Mouse (Mus musculus) adrenal gland, postnatal 10 days (tissue): ENCODE data around the gene Camta2. TPM values are rescaled to one million over a fixed set of nuclear protein-coding genes. Genes with fewer than 3 reads are reported as not detected.

Experiments used
- microRNA-seq: library from miRNA; unstranded; fragments of <30 nt; microRNA quantifications from one replicate; pipeline ENCODE4 v1.2.0, GENCODE M21; 2021
- total RNA-seq, 2 experiments: library from RNA; stranded (reverse); gene quantifications; 2 replicates each; pipeline ENCODE4 v1.2.3; 2021

Camta2 gene
- total RNA-seq, 2 experiments from 2014 or later: 34.3 to 43.8 TPM

Small RNA genes lying within 50 kb of the gene (microRNA-seq; reads per million reads assigned to microRNA genes)
- gene Mir6925: not detected

Other genes with a start within 250 kb of the Camta2 start
- gene Med11, start 236.2 kb downstream of the Camta2 start, total RNA-seq: 10 to 100 TPM; 16.1 to 18.5 TPM
- gene Zmynd15, start 228.7 kb downstream of the Camta2 start, total RNA-seq: 1 to 10 TPM in 1 of 2 experiments, under 1 TPM in 1; 0.93 to 1.8 TPM
- gene Cxcl16, start 228.1 kb downstream of the Camta2 start, total RNA-seq: 1 to 10 TPM; 4.2 to 5.8 TPM
- under 1 TPM; 0.55 to 0.84 TPM for gene Tm4sf5, start 182.9 kb downstream of the Camta2 start, total RNA-seq
- under 1 TPM; 0.42 to 0.48 TPM for gene Vmo1, start 173.5 kb downstream of the Camta2 start, total RNA-seq
- 1 to 10 TPM; 4.9 to 9.8 TPM for gene Gltpd2, start 168.9 kb downstream of the Camta2 start, total RNA-seq
- 100 to 1,000 TPM; 276 to 295 TPM for gene Psmb6, start 162.7 kb downstream of the Camta2 start, total RNA-seq
- not detected for gene Gm40193, start 155.2 kb downstream of the Camta2 start, total RNA-seq
- 10 to 100 TPM in 1 of 2 experiments, 1 to 10 TPM in 1; 9.7 to 13.6 TPM for gene Pld2, start 148.0 kb downstream of the Camta2 start, total RNA-seq
- 10 to 100 TPM; 49.0 to 55.8 TPM for gene Mink1, start 125.2 kb downstream of the Camta2 start, total RNA-seq
- gene 4930544D05Rik, start 72.3 kb downstream of the Camta2 start, total RNA-seq: not detected
- gene Chrne, start 68.9 kb downstream of the Camta2 start, total RNA-seq: 1 to 10 TPM in 1 of 2 experiments, not detected in 1; 1.6 TPM
- under 1 TPM; 0.30 TPM for gene Gp1ba, start 49.0 kb downstream of the Camta2 start, total RNA-seq
- gene Rnf167, start 40.9 kb downstream of the Camta2 start, total RNA-seq: 10 to 100 TPM; 73.9 to 86.6 TPM
- gene Slc25a11, start 40.6 kb downstream of the Camta2 start, total RNA-seq: 100 to 1,000 TPM; 180 to 220 TPM
- 100 to 1,000 TPM; 677 to 708 TPM for gene Pfn1, start 33.5 kb downstream of the Camta2 start, total RNA-seq
- gene Eno3, start 30.9 kb downstream of the Camta2 start, total RNA-seq: 100 to 1,000 TPM in 1 of 2 experiments, 10 to 100 TPM in 1; 89.5 to 224 TPM
- gene Spag7, start 18.7 kb downstream of the Camta2 start, total RNA-seq: 10 to 100 TPM; 66.5 to 72.6 TPM
- gene Inca1, start 12.1 kb upstream of the Camta2 start, total RNA-seq: 10 to 100 TPM; 13.8 to 18.9 TPM
- 100 to 1,000 TPM; 156 to 176 TPM for gene Kif1c, start 12.4 kb upstream of the Camta2 start, total RNA-seq
- gene Zfp3, start 76.1 kb upstream of the Camta2 start, total RNA-seq: 10 to 100 TPM in 1 of 2 experiments, 1 to 10 TPM in 1; 6.7 to 10.3 TPM
- gene Scimp, start 124.5 kb upstream of the Camta2 start, total RNA-seq: under 1 TPM; 0.27 to 0.57 TPM
- 10 to 100 TPM; 73.1 to 75.0 TPM for gene Rabep1, start 156.7 kb upstream of the Camta2 start, total RNA-seq